Mouse (Mus musculus) bone marrow macrophage, adult 2 months (primary cell): ENCODE data around the gene Chic2.

Source experiments
- CTCF ChIP-seq: IDR thresholded peaks from 2 replicates; pipeline ENCODE4 v1.5.1; 2012; ENCODE audit warnings: low read depth, mild to moderate bottlenecking, low read length, moderate library complexity
- POLR2A ChIP-seq: IDR thresholded peaks from 2 replicates; pipeline ENCODE4 v1.6.1; 2012; ENCODE audit warnings: mild to moderate bottlenecking, low read depth, low read length, borderline replicate concordance

- no peak for TF ChIP-seq POLR2A
- no peak for TF ChIP-seq CTCF
Observed at GRCm38 (mm10) chr5:75043011-75043445, 1.5 kb downstream of the Chic2 start.
